Mouse (Mus musculus): ENCODE results near the gene Crygc.

GRCm38 (mm10) chr1:65067842-65068241 is 5.6 kb downstream of the Crygc start:
- TF ChIP-seq CTCF (conservative IDR thresholded peaks at IDR 0.05; ENCODE audit: low read length) (no peak), NANOG (IDR thresholded peaks at IDR 0.05; ENCODE audit: borderline replicate concordance, low read length) (peak; percentile 59), POU5F1 (IDR thresholded peaks at IDR 0.05; ENCODE audit: borderline replicate concordance, low read length) (no peak)
